Mouse (Mus musculus) liver, embryonic 14.5 days (tissue): ENCODE measurements around the gene Arl14ep. TPM values are rescaled to one million over a fixed set of nuclear protein-coding genes. Genes with fewer than 3 reads are reported as not detected.
A peak's percentile ranks its signal among the peaks of the same experiment; 100 is the strongest.

Source experiments
- ATAC-seq: fragments of 200-750 bp; cut with Nextera tagmentation; 2 replicates; pipeline ENCODE4 v1.8.0; 2017; ENCODE audit warnings: moderate number of reproducible peaks, mild to moderate bottlenecking, moderate library complexity; ENCODE audit not compliant: insufficient read depth
- DNase-seq, 3 experiments: peaks; one replicate each; pipeline ENCODE4 v3.0.0-alpha.2; 2012 to 2013; ENCODE audit warnings: low read depth in 3 of 3, low spot score in 3 of 3
- H3K27ac ChIP-seq: fragments of 300-500 bp; sonication (generic); 2 replicates; pipeline ENCODE4 v1.5.1; 2014; ENCODE audit warnings: moderate library complexity, mild to moderate bottlenecking, control low read depth, inconsistent platforms
- H3K27me3 ChIP-seq: fragments of 300-500 bp; sonication (generic); 2 replicates; pipeline ENCODE4 v1.6.1; 2014; ENCODE audit warnings: mild to moderate bottlenecking, low read length, moderate library complexity; ENCODE audit not compliant: control insufficient read depth, insufficient read depth
- H3K36me3 ChIP-seq: fragments of 300-500 bp; sonication (generic); replicated peaks from 2 replicates; pipeline ENCODE4 v1.6.1; 2014; ENCODE audit warnings: low read depth; ENCODE audit not compliant: control insufficient read depth, insufficient read depth
- H3K4me1 ChIP-seq, 2 experiments: fragments of 200-500 bp in 1 of 2; fragments of 300-500 bp in 1 of 2; sonication (generic) in 1 of 2; replicated peaks; 2 replicates each; pipeline ENCODE4 v1.6.1; 2012 to 2014; ENCODE audit warnings: antibody characterized with exemption in 1 of 2, inconsistent platforms in 1 of 2, low read length in 1 of 2; ENCODE audit not compliant: control insufficient read depth in 2 of 2, insufficient read depth in 2 of 2
- H3K4me2 ChIP-seq: fragments of 300-500 bp; sonication (generic); 2 replicates; pipeline ENCODE4 v1.6.1; 2014; ENCODE audit warnings: low read depth, mild to moderate bottlenecking, control low read depth, moderate library complexity
- H3K4me3 ChIP-seq, 2 experiments: fragments of 200-500 bp in 1 of 2; fragments of 300-500 bp in 1 of 2; sonication (generic) in 1 of 2; 2 replicates each; pipeline ENCODE4 v1.5.1; 2012 to 2014; ENCODE audit warnings: low read depth in 2 of 2, low read length in 2 of 2, mild to moderate bottlenecking in 2 of 2, control low read depth in 1 of 2, inconsistent platforms in 1 of 2, moderate library complexity in 1 of 2; ENCODE audit not compliant: insufficient read depth in 1 of 2
- H3K9ac ChIP-seq: fragments of 300-500 bp; sonication (generic); replicated peaks from 2 replicates; pipeline ENCODE4 v1.6.1; 2014; ENCODE audit warnings: mild to moderate bottlenecking, control low read depth, moderate library complexity
- H3K9me3 ChIP-seq: fragments of 300-500 bp; sonication (generic); 2 replicates; pipeline ENCODE4 v1.6.1; 2016; ENCODE audit warnings: low read length, mixed read lengths; ENCODE audit not compliant: control insufficient read depth
- CTCF ChIP-seq: IDR thresholded peaks from 2 replicates; pipeline ENCODE4 v1.5.1; 2016; ENCODE audit warnings: antibody characterized with exemption, low read depth, control low read depth
- EP300 ChIP-seq: IDR thresholded peaks from 2 replicates; pipeline ENCODE4 v1.6.1; 2016; ENCODE audit warnings: antibody characterized with exemption, low read depth
- WGBS: fragments of 180-500 bp; shearing (Covaris S2); extraction: QIAGEN DNeasy Blood & Tissue Kit; methylation state at CpG from one replicate; pipeline ENCODE4 v1.1.7; 2014; ENCODE audit not compliant: insufficient replicate concordance; 5-methylcytosine and 5-hydroxymethylcytosine counted together
- polyA plus RNA-seq, 2 experiments: library from polyadenylated mRNA; depleted of rRNA in 1 of 2; stranded (reverse) in 1 of 2; unstranded in 1 of 2; fragments of >200 nt; fragmentation: Nextera tagmentation in 1 of 2; extraction: Ambion mirVana in 1 of 2; gene quantifications; 2 replicates each; pipeline versions ENCODE4 v1.2.1 to v1.2.3; 2012 to 2014

The Arl14ep gene
- polyA plus RNA-seq, 2 experiments, result 4.7 to 7.9 TPM

GRCm38 (mm10) chr2:106958916-106959315, 15.3 kb downstream of the Arl14ep start:
- no peak overlapping the region for H3K4me2 ChIP-seq
- H3K27me3 ChIP-seq, result no peaks in the 10 kb centered on the region
- no peak overlapping the region for H3K9ac ChIP-seq
- H3K4me1 ChIP-seq, result no peaks in the 10 kb centered on the region
- DNase-seq (no peak), ATAC-seq (no peak)
- H3K4me3 ChIP-seq, result no peak overlapping the region
- WGBS, result 60% methylated on average over 6 of the region's 6 CpGs
- no peaks in the 10 kb centered on the region for H3K9me3 ChIP-seq
- TF ChIP-seq EP300 (no peak), CTCF (no peak)
- H3K27ac ChIP-seq, result no peak overlapping the region
- H3K36me3 ChIP-seq, result peaks cover 2% of the 10 kb centered on the region; the same call in 1 of the 2 replicates

DNA sequence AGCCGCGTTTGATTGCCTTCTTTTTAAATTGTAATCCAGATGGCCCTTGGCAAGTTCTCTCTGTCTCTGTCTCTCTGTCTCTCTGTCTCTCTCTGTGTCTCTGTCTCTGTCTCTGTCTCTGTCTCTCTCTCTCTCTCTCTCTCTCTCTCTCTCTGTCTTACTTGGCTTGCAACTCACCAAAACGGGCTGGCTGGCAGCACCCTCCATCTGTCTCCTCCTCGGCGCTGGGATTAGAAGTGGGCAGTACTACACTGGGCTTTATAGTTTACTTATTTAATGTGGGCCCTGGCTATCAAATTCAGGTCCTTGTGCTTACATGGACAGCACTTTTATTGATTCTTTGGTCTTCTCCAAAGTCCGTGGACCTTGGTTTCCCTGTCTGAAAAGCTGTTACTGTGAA, 18.1 kb downstream of the Arl14ep start:
- Histone ChIP-seq H3K27me3 (no peaks in the 10 kb centered on the region), H3K27ac (no peak overlapping the region), H3K4me3 (no peak overlapping the region), H3K4me1 (no peaks in the 10 kb centered on the region), H3K9me3 (no peaks in the 10 kb centered on the region), H3K36me3 (no peaks in the 10 kb centered on the region), H3K4me2 (no peak overlapping the region), H3K9ac (no peak overlapping the region)
- DNase-seq (no peak), ATAC-seq (no peak)
- TF ChIP-seq EP300 (no peak), CTCF (no peak)
- 54% methylated on average over 6 of the region's 6 CpGs for WGBS

GRCm38 (mm10) chr2:106955621-106956020, 18.6 kb downstream of the Arl14ep start:
- Histone ChIP-seq H3K9me3 (no peaks in the 10 kb centered on the region), H3K27me3 (no peaks in the 10 kb centered on the region), H3K27ac (no peak overlapping the region), H3K4me2 (no peak overlapping the region), H3K36me3 (no peaks in the 10 kb centered on the region), H3K4me3 (no peak overlapping the region), H3K4me1 (no peaks in the 10 kb centered on the region), H3K9ac (no peak overlapping the region)
- ATAC-seq (no peak), DNase-seq (peak in 1 of 3 experiments; percentile 9)
- TF ChIP-seq EP300, result no peak
- peak; percentile 61 for TF ChIP-seq CTCF
- WGBS, result 13% methylated on average over 10 of the region's 10 CpGs

GRCm38 (mm10) chr2:106954975-106955374, 19.2 kb downstream of the Arl14ep start:
- no peaks in the 10 kb centered on the region for H3K4me1 ChIP-seq
- WGBS, result 58% methylated on average over 6 of the region's 6 CpGs
- H3K9me3 ChIP-seq, result no peaks in the 10 kb centered on the region
- H3K27ac ChIP-seq, result no peak overlapping the region
- TF ChIP-seq EP300 (no peak), CTCF (no peak)
- ATAC-seq (no peak), DNase-seq (no peak)
- no peaks in the 10 kb centered on the region for H3K36me3 ChIP-seq
- H3K9ac ChIP-seq, result no peak overlapping the region
- H3K4me3 ChIP-seq, result no peak overlapping the region
- no peaks in the 10 kb centered on the region for H3K27me3 ChIP-seq
- no peak overlapping the region for H3K4me2 ChIP-seq

GRCm38 (mm10) chr2:106942451-106942850, 31.8 kb downstream of the Arl14ep start:
- H3K27ac ChIP-seq, result no peak overlapping the region
- H3K27me3 ChIP-seq, result no peaks in the 10 kb centered on the region
- DNase-seq (no peak), ATAC-seq (no peak)
- 70% methylated on average over 1 of the region's 1 CpGs for WGBS
- no peak overlapping the region for H3K4me3 ChIP-seq
- H3K4me1 ChIP-seq, result no peaks in the 10 kb centered on the region
- no peak for TF ChIP-seq EP300
- TF ChIP-seq CTCF, result no peak
- H3K36me3 ChIP-seq, result no peaks in the 10 kb centered on the region
- H3K4me2 ChIP-seq, result no peak overlapping the region
- H3K9me3 ChIP-seq, result no peaks in the 10 kb centered on the region
- H3K9ac ChIP-seq, result no peak overlapping the region
